Mouse (Mus musculus): ENCODE data around the gene Zfp648.

Gene Zfp648

DNA sequence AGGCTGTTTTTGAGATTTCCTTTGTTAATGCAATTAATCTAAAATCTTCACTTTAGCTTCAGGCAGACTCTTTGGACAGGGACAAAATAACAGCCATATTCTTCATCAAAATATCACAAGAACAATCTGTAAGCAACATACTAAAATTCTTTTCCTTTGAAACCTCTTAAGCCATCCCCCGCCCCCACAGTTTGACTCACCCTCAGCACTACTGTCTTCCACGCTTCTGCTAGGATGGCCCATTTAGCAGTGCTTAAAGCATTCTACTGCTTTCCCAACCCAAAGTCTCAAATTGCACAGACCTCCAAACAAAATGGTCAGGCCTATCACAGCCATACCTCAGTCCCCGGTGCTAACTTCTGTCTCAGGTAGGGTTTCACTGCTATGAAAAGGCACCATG, 19.6 kb downstream of the Zfp648 start:
- DNase-seq (ENCODE audit: low read depth, low spot score) = no peak

DNA sequence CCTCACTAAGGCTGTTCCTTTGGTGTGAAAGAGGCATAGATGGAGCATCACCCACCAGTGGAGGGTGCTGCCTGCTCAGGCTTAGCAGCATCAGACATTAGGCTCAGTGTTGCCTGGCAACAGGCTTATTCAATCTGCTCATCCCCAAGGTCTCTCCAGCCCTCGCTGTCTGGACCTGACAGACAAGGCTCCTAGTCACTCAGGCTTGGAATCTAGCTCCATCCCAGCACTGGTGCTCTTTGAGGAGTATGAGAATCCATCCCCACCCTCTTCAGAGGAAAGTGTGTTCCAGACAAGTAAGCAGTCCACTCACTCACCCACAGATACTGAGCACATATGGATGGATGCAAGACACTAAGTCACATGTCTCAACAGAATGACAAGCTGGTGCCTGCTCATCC, 22.8 kb downstream of the Zfp648 start:
- no peak for DNase-seq (ENCODE audit: low read depth, low spot score)

DNA sequence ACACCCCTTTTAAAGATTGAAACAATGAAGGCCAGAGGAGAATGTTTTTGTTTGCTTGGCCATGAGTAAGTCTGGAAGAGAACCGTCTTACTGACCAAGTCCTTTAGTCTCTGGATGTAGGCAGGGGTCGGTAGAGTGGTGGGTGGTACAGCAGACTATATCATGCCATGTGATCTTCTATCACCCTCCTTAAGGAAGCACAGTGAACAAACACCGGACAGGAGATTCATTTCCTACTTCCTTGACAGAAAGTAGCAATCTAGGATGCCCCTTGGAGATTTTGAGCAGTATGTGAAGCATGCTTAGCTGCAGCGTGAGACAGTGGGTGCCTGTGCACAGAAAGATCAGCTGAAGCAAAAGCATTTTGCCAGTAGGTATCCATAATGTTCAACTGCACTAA, 31.6 kb downstream of the Zfp648 start:
- DNase-seq (ENCODE audit: low read depth, low spot score) = no peak

DNA sequence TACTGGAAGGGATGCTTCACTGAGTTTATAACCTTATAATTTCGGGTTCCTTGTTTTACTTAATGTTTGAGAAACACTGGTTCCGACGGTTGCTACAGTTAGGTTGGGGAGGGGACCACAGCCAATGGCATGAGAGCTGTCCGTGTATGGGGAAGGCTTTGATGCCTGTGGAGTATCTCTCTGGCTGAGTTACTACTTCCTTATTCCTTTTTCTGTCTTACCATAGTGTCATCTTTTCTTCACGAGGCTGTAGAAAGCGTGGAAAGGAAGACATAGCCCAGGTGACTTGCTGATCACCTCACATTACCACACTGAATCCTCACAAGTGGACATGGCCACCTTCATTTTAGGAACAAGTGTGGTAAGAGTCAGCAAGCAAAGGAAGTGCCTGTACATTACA, 32.0 kb downstream of the Zfp648 start:
- DNase-seq (ENCODE audit: low read depth, low spot score) = no peak

DNA sequence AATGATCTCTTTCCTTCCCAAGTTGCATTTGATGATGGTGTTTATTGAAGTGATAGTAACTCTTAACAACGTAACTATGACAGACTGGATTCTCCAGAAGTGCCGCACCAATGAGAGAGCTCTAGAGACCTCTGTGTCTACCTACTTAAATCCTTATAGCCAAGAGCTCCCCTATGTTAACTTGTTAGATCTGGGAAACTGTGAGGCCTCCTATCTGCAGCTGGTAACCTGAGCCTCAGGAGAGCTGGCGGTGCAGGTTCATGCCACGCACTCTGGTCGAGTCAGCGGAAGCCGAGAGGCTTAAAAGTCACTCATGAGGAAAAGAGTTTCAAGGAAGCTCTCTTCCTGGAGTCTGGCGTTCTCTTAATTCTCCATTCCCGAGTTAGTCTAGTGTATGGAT, 33.8 kb downstream of the Zfp648 start:
- no peak for DNase-seq (ENCODE audit: low read depth, low spot score)

DNA sequence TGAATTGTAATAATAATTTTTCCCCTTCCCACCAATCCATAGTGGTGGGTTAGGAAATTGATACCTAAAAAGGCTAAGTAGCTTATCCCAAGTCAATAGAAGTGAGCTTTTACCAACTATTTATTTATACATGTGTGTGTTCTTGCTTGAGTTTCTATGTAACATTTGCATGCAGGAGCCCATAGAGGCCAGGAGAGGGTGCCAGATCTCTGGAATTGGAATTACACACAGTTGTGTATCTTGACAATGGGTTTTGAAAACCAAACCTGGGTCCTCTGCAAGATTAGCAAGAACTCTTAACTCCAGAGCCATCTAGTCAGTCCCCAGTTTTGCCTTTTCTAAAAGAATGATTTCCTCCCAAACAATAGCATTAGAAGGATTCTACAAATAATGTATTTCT, 37.9 kb downstream of the Zfp648 start:
- no peak for DNase-seq (ENCODE audit: low read depth, low spot score)

DNA sequence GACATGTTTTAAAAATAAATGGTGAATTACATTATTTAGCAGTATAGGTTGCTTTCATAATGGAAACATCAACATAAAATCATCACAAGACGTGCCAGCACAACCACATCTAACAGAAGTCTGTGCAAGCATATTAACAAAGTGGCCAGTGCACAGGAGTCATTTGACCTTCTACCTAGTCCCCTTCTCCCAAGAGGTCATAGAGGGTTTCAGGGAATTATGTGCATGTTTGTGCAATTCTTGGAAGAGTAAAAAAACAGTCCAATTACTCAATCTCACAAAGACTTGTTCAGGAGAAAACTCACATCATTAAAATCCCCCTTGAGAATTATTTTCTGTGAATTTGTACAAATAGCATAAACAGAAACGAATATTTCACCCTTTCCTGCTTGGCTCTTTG, 50.2 kb downstream of the Zfp648 start:
- no peak for DNase-seq (ENCODE audit: low read depth, low spot score)

DNA sequence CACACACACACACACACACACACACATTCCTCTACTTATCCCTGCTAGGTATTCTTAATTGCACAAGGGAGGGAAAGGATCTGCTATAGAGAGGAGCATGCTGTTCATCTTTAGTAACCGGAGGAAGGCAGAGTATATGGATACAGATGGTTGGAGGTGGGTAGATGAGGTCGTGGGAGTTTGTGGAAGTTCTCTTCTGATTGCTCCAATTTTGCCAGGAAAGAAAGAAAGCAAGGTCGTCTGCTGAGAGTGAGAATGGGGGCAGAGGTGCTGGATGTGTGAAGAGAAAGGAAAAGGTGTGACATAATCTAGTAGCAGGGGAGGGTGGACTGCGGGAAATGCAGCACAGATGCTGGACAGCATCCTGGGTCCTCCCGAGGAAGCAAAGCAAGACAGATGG, 51.8 kb downstream of the Zfp648 start:
- no peak for DNase-seq (ENCODE audit: low read depth, low spot score)

Measured in embryo, embryonic 11.5 days (tissue).